Mouse (Mus musculus) cerebellum, adult 2 months (tissue): ENCODE data around the gene Gmpr.

Experiments used
- CTCF ChIP-seq: fragments of 200-500 bp; IDR thresholded peaks from 2 replicates; pipeline ENCODE4 v1.5.1; 2011; ENCODE audit warnings: low read depth, mild to moderate bottlenecking, control low read depth, low read length, moderate library complexity, borderline replicate concordance; ENCODE audit not compliant: insufficient read depth
- POLR2A ChIP-seq: fragments of 200-500 bp; IDR thresholded peaks from 2 replicates; pipeline ENCODE4 v1.6.1; 2011; ENCODE audit warnings: low read length, control low read depth, borderline replicate concordance; ENCODE audit not compliant: insufficient read depth

DNA sequence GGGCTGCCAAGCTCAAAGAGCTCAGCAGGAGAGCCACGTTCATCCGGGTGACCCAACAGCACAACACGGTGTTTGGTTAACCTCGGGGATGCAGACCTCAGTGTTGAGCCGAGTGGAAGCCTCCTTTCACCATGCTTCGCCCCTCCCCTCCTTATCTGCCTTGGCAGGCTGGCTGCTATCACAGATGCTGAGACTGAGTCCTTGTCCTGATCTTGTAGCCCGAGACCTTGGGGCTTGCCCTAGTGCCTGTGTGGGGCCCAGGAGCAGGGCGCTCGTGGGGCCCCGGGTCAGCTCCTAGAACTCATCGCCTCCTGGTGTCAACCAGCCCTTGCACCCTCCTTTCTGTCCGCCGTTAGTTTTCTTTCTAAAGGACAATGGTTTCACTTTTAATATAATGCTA is 38.7 kb downstream of the Gmpr start:
- TF ChIP-seq CTCF, result no peak
- no peak for TF ChIP-seq POLR2A
